Mouse (Mus musculus) embryonic fibroblast, embryonic 13.5 days (primary cell): ENCODE data around the gene Isoc2b.

Experiments used
- CTCF ChIP-seq: IDR thresholded peaks from 2 replicates; pipeline ENCODE4 v1.5.1; 2011; ENCODE audit warnings: mild to moderate bottlenecking, control low read depth, low read length, moderate library complexity, borderline replicate concordance; ENCODE audit not compliant: insufficient read depth
- POLR2A ChIP-seq: IDR thresholded peaks from 2 replicates; pipeline ENCODE4 v1.6.1; 2011; ENCODE audit warnings: low read depth, mild to moderate bottlenecking, control low read depth, low read length, moderate library complexity

DNA sequence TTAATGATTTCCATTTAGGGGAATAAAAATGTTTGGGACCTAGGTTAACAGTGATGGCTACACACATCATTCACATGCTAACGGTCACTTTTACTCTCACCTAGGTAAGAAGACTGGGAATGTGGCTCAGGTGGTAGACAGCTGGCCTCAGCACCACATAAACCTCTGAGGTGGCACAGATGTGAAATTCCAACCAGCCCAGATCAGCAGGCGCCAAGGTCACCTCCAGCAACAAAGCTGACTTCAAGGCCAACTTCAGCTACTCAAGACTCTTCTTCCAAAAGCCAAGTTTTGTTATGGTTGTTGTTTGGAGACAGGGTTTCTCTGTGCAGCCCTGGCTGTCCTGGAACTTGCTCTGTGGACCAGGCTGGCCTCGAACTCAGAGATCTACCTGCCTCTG lies 16.4 kb downstream of the Isoc2b start:
- TF ChIP-seq POLR2A: no peak
- TF ChIP-seq CTCF: no peak
